Mouse (Mus musculus) 3134 (cell line): ENCODE data around the gene Sppl3.

ENCODE experiments used
- DNase-seq: peaks from one replicate; pipeline ENCODE4 v3.0.0-alpha.2; 2011; ENCODE audit warnings: low spot score; ENCODE audit not compliant: insufficient read length; ENCODE audit errors: extremely low read depth

Sppl3 gene

GRCm38 (mm10) chr5:115031576-115031975 is 20.6 kb downstream of the Sppl3 start:
- no peak for DNase-seq

- DNase-seq = no peak
These were observed 21.7 kb downstream of the Sppl3 start for GRCm38 (mm10) chr5:115032620-115033019.

- no peak for DNase-seq
These were observed 24.3 kb downstream of the Sppl3 start for GRCm38 (mm10) chr5:115035217-115035616.

- DNase-seq = no peak
These were observed 26.2 kb downstream of the Sppl3 start for GRCm38 (mm10) chr5:115037099-115037498.

- no peak for DNase-seq
These were observed 29.8 kb downstream of the Sppl3 start for GRCm38 (mm10) chr5:115040756-115041155.

GRCm38 (mm10) chr5:115043626-115044025 is 32.7 kb downstream of the Sppl3 start:
- DNase-seq = no peak

GRCm38 (mm10) chr5:115045146-115045677 is 34.3 kb downstream of the Sppl3 start:
- peak; percentile 29 for DNase-seq

- DNase-seq = no peak
These were observed 38.8 kb downstream of the Sppl3 start for GRCm38 (mm10) chr5:115049692-115050091.

- DNase-seq = no peak
These were observed 39.8 kb downstream of the Sppl3 start for GRCm38 (mm10) chr5:115050776-115051175.

- DNase-seq = no peak
These were observed 41.6 kb downstream of the Sppl3 start for GRCm38 (mm10) chr5:115052546-115052945.

GRCm38 (mm10) chr5:115053791-115054396 is 43.0 kb downstream of the Sppl3 start:
- DNase-seq = peak; percentile 7

GRCm38 (mm10) chr5:115055418-115055817 is 44.5 kb downstream of the Sppl3 start:
- DNase-seq = no peak

- DNase-seq = no peak
These were observed 46.2 kb downstream of the Sppl3 start for GRCm38 (mm10) chr5:115057153-115057552.

- DNase-seq = no peak
These were observed 47.8 kb downstream of the Sppl3 start for GRCm38 (mm10) chr5:115058584-115059297.

GRCm38 (mm10) chr5:115060067-115060695 is 49.2 kb downstream of the Sppl3 start:
- no peak for DNase-seq

- no peak for DNase-seq
These were observed 50.0 kb downstream of the Sppl3 start for GRCm38 (mm10) chr5:115060977-115061376.

- DNase-seq = peak; percentile 16
These were observed 51.6 kb downstream of the Sppl3 start for GRCm38 (mm10) chr5:115062566-115062965.

GRCm38 (mm10) chr5:115063391-115063790 is 52.5 kb downstream of the Sppl3 start:
- peak; percentile 25 for DNase-seq

- no peak for DNase-seq
These were observed 55.3 kb downstream of the Sppl3 start for GRCm38 (mm10) chr5:115066245-115066644.

GRCm38 (mm10) chr5:115068671-115069421 is 57.9 kb downstream of the Sppl3 start:
- no peak for DNase-seq

- DNase-seq = no peak
These were observed 58.7 kb downstream of the Sppl3 start for GRCm38 (mm10) chr5:115069611-115070010.
